Mouse (Mus musculus) forebrain, embryonic 11.5 days (tissue): ENCODE results near the gene Tmem108. TPM values are rescaled to one million over a fixed set of nuclear protein-coding genes. Genes with fewer than 3 reads are reported as not detected.

Source experiments
- ATAC-seq: fragments of 200-750 bp; cut with Nextera tagmentation; replicated peaks from 2 replicates; pipeline ENCODE4 v1.8.0; 2017; ENCODE audit warnings: moderate TSS enrichment; ENCODE audit not compliant: low FRiP score
- DNase-seq: peaks from one replicate; pipeline ENCODE4 v3.0.0-alpha.2; 2017; ENCODE audit warnings: low spot score
- H3K27ac ChIP-seq: fragments of 300-500 bp; sonication (generic); 2 replicates; pipeline ENCODE4 v1.5.1; 2014; ENCODE audit warnings: low read depth, low read length
- H3K27me3 ChIP-seq: fragments of 300-500 bp; sonication (generic); 2 replicates; pipeline ENCODE4 v1.6.1; 2014; ENCODE audit warnings: mild to moderate bottlenecking, low read length, mixed read lengths; ENCODE audit not compliant: control insufficient read depth, insufficient read depth
- H3K36me3 ChIP-seq: fragments of 300-500 bp; sonication (generic); 2 replicates; pipeline ENCODE4 v1.6.1; 2014; ENCODE audit warnings: mild to moderate bottlenecking, low read length, moderate library complexity, mixed read lengths; ENCODE audit not compliant: control insufficient read depth, insufficient read depth
- H3K4me1 ChIP-seq: fragments of 300-500 bp; sonication (generic); replicated peaks from 2 replicates; pipeline ENCODE4 v1.6.1; 2014; ENCODE audit warnings: low read length, mixed read lengths; ENCODE audit not compliant: control insufficient read depth, insufficient read depth
- H3K4me2 ChIP-seq: fragments of 300-500 bp; sonication (generic); 2 replicates; pipeline ENCODE4 v1.6.1; 2014; ENCODE audit warnings: low read depth, mild to moderate bottlenecking, low read length, moderate library complexity, mixed read lengths; ENCODE audit not compliant: severe bottlenecking
- H3K4me3 ChIP-seq: fragments of 300-500 bp; sonication (generic); 2 replicates; pipeline ENCODE4 v1.5.1; 2014; ENCODE audit warnings: low read depth, low read length
- H3K9ac ChIP-seq: fragments of 300-500 bp; sonication (generic); 2 replicates; pipeline ENCODE4 v1.6.1; 2014; ENCODE audit warnings: low read length
- H3K9me3 ChIP-seq: fragments of 300-500 bp; sonication (generic); 2 replicates; pipeline ENCODE4 v1.6.1; 2016; ENCODE audit warnings: low read length, mixed read lengths; ENCODE audit not compliant: control insufficient read depth
- WGBS: fragments of 180-500 bp; shearing (Covaris S2); extraction: QIAGEN DNeasy Blood & Tissue Kit; methylation state at CpG from one replicate; pipeline ENCODE4 v1.1.7; 2014; 5-methylcytosine and 5-hydroxymethylcytosine counted together
- polyA plus RNA-seq: library from polyadenylated mRNA; unstranded; fragments of >200 nt; fragmentation: Nextera tagmentation; extraction: Ambion mirVana; gene quantifications from 2 replicates; pipeline ENCODE4 v1.2.1, GENCODE M21; 2014

Tmem108 gene
- polyA plus RNA-seq, 1 experiment from 2014 or later: 27.2 TPM

DNA sequence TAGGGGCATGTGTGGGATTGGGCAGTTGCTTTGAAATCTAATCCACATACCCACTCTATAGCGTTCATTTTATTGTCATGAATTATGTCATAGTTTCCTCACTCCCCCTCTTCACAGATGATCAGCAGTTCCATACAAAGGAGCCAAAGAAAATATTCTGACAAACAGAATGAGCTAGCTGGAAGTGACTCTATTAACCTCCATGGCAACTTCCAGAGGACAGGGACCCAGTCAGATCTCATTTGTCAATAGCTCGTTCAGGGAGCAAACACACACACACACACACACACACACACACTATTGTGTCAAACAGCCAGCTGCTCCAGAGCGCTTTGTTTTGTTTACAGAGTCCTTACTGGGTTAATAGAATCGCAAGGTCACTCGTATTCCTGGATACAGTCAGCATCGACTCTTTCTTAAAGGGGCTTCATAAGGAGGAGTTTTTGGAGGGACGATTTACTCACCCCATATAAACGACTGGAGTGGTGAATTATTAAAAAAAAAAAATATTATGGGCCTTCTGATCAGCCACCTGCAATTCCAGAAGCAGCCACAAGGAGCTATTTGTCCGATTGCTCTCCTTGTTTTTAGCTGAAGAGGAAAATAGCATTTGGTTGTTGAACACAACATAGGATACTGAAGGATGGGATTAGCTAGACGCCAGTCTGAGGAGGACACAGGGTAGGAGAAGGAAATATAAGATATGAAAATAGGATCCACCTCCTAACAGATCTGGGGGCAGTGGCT, 197.6 kb downstream of the Tmem108 start:
- no peak for DNase-seq
- Histone ChIP-seq H3K4me2 (no peak overlapping the region), H3K4me3 (no peak overlapping the region), H3K4me1 (no peaks in the 10 kb centered on the region; the same call in 1 of the 2 replicates), H3K27me3 (no peaks in the 10 kb centered on the region), H3K9ac (no peak overlapping the region), H3K27ac (no peak overlapping the region), H3K36me3 (no peaks in the 10 kb centered on the region), H3K9me3 (no peaks in the 10 kb centered on the region)
- peak; percentile 40; the same call in 1 of the 2 replicates for ATAC-seq
- WGBS: 44% methylated on average over 10 of the region's 10 CpGs

DNA sequence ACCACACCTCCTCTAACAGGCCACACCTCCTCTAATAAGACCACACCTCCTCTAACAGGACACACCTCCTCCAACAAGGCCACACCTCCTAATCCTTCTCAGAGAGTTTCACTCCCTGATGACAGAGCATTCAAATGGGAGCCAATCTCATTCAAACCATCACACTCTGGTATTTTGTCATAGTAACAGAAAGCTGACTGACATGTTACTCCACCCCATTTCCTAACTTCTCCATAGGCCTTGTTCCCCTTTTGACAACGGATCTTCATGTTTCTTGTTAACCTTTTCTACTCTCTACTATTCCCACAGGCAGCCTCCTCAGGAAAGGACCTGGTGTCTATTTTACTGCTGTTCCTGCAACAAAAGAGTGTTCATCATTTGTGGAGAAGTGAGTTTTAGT, 199.6 kb downstream of the Tmem108 start:
- ATAC-seq (no peak), DNase-seq (no peak)
- Histone ChIP-seq H3K9me3 (no peaks in the 10 kb centered on the region), H3K4me2 (no peak overlapping the region), H3K9ac (no peak overlapping the region), H3K36me3 (no peaks in the 10 kb centered on the region), H3K27me3 (no peaks in the 10 kb centered on the region), H3K4me3 (no peak overlapping the region), H3K4me1 (peaks cover 3% of the 10 kb centered on the region; the same call in 1 of the 2 replicates), H3K27ac (no peak overlapping the region)
- 80% methylated on average over 1 of the region's 1 CpGs for WGBS

DNA sequence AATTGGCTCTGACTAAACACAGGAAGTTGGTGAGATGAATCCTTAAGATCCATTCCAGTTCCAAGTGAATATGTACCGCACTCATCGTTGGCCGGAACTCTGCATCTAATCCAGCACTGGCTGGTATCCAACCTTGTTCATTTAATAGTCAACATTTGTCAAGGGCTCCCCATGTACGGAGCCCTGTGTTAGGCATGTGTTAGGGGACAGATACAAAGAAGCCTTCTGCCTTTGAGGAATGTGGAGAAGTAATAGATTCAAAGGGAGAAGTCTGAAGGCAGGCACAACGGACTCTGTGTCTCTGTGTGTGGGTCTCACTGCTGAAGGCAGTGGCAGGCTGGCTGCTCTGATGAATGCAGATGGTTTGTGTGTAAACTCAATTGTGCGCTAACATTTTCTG, 202.9 kb downstream of the Tmem108 start:
- H3K4me3 ChIP-seq: no peak overlapping the region
- no peaks in the 10 kb centered on the region for H3K9me3 ChIP-seq
- ATAC-seq (no peak), DNase-seq (no peak)
- H3K9ac ChIP-seq: no peak overlapping the region
- no peaks in the 10 kb centered on the region for H3K36me3 ChIP-seq
- WGBS: 66% methylated on average over 6 of the region's 6 CpGs
- H3K4me1 ChIP-seq: peaks cover 9% of the 10 kb centered on the region; the same call in 1 of the 2 replicates
- peaks cover 12% of the 10 kb centered on the region for H3K27me3 ChIP-seq
- no peak overlapping the region for H3K27ac ChIP-seq
- no peak overlapping the region for H3K4me2 ChIP-seq

DNA sequence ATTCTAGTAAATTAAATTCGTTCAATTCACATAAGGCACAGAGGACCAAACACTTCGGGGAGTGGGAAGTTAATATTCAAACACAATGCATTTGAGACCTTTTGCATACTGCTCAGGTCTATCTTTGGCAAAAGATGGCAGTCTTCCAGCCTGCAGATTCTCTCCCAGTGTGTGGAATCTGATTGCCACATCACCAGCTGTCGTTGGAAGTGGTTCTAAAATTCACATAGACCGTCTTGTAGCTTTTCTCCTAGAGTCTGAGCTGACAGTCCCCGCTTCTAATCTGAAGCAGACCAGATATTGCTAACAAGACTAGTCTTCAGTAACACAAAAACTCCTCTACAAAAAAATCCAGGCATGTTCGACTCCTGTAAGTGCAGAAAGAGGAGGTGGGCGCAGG, 203.4 kb downstream of the Tmem108 start:
- Histone ChIP-seq H3K4me3 (no peak overlapping the region), H3K27ac (no peak overlapping the region), H3K9me3 (no peaks in the 10 kb centered on the region), H3K4me2 (no peak overlapping the region), H3K9ac (no peak overlapping the region), H3K36me3 (no peaks in the 10 kb centered on the region), H3K4me1 (peaks cover 9% of the 10 kb centered on the region; the same call in 1 of the 2 replicates), H3K27me3 (peaks cover 13% of the 10 kb centered on the region)
- 87% methylated on average over 7 of the region's 7 CpGs for WGBS
- ATAC-seq (no peak), DNase-seq (no peak)

DNA sequence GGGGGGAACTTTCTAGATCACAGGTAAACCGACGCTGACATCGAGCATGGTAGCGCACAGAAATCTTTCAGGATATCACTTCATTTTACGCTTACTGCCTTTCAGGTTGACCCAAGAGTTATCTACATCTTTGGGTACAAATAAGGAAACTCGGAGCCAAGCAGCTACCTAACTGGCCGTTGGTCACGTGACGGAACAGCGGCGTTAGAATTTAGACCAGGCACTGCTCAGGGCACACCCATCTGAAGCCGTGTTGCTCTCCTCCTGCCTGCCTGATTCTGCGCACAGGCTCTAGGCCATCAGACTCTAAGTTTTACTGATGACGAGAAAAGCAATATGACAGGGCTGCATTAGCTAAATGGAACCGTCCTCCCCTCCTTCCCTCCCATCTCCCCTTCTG, 204.6 kb downstream of the Tmem108 start:
- no peaks in the 10 kb centered on the region for H3K9me3 ChIP-seq
- H3K9ac ChIP-seq: no peak overlapping the region
- peaks cover 24% of the 10 kb centered on the region for H3K27me3 ChIP-seq
- no peak overlapping the region for H3K4me3 ChIP-seq
- WGBS: 89% methylated on average over 15 of the region's 15 CpGs
- no peak for DNase-seq
- ATAC-seq: no peak
- H3K4me1 ChIP-seq: peaks cover 9% of the 10 kb centered on the region; the same call in 1 of the 2 replicates
- H3K4me2 ChIP-seq: no peak overlapping the region
- no peak overlapping the region for H3K27ac ChIP-seq
- no peaks in the 10 kb centered on the region for H3K36me3 ChIP-seq

DNA sequence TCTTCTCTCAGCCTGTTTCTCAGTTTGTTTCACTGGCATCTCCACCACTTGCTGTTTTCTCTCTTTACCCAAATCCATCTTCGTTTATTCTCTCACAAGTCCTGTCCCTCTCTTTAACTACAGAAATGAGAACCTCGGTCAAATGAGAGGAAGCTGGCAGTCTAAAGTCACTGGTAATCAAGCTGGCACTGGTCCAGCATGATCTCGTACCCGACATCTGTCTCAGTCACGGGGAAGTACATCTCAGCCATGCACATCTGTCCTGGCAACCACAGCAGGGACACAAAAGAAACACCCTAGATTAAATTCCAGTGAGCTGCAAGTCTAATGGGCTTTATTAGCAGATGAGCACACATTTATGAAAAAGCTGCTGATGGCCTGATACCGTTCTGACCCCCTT, 206.3 kb downstream of the Tmem108 start:
- Histone ChIP-seq H3K36me3 (no peaks in the 10 kb centered on the region), H3K9me3 (no peaks in the 10 kb centered on the region), H3K4me2 (no peak overlapping the region), H3K27me3 (peaks cover 28% of the 10 kb centered on the region), H3K4me1 (peaks cover 21% of the 10 kb centered on the region; the same call in 1 of the 2 replicates), H3K27ac (no peak overlapping the region), H3K9ac (no peak overlapping the region), H3K4me3 (no peak overlapping the region)
- 77% methylated on average over 6 of the region's 6 CpGs for WGBS
- ATAC-seq (no peak), DNase-seq (no peak)

DNA sequence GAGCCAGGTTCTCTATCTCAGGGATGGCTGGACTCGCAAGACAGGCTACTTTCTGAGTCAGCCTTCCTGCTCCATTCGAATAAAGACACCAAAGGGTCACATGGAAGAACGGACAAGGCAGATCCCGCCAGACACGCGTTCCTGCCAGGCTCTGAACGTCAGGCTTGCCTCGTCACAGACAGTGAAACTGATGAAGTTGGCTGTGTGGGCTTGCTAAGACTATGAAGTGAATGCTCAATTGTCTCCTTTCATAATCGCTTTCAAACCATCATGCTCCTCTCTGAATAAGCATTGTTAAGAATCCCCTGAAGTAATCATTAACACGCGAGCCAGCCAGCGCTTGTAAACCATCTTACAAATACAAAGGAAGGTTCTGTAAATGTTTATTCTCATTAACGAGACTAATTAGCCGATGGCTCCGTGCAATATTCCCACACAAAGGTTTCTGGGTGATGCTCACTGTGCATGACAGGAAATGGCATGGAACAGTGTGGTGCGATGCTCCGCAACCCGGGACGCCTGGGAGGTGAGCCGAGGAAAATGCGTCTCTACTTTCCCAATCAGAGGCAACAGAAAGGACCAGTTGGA, 210.9 kb downstream of the Tmem108 start:
- WGBS: 18% methylated on average over 21 of the region's 21 CpGs
- DNase-seq (peak; percentile 65), ATAC-seq (peak; percentile 55)
- Histone ChIP-seq H3K4me2 (peak overlapping the region; percentile 29; the same call in 1 of the 2 replicates), H3K4me3 (no peak overlapping the region), H3K27ac (peak overlapping the region; percentile 21; the same call in 1 of the 2 replicates), H3K27me3 (peaks cover 53% of the 10 kb centered on the region), H3K4me1 (peaks cover 20% of the 10 kb centered on the region; the same call in 1 of the 2 replicates), H3K9me3 (no peaks in the 10 kb centered on the region), H3K9ac (no peak overlapping the region), H3K36me3 (no peaks in the 10 kb centered on the region)

DNA sequence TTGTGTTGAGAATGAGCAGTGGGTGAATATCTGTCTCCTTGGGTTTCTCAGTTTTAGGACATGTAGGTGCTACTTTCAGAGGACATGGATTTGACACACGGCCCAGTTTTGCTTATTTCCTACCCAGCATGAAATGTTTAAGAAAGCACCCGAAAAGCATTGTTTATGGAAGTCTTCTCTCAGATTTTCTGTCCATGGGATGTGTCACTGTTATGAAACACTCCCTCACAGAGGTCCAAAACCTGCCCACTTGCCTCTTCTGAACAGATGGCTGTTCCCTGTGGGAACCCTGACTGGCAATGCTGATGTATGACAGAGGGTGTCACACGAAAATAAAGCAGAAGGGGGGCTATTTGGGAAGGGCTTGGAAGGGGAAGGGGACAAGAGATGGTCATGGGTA, 212.5 kb downstream of the Tmem108 start:
- Histone ChIP-seq H3K4me2 (no peak overlapping the region), H3K9ac (no peak overlapping the region), H3K27me3 (peaks cover 45% of the 10 kb centered on the region), H3K27ac (no peak overlapping the region), H3K4me3 (no peak overlapping the region), H3K9me3 (no peaks in the 10 kb centered on the region), H3K4me1 (peaks cover 18% of the 10 kb centered on the region; the same call in 1 of the 2 replicates), H3K36me3 (no peaks in the 10 kb centered on the region)
- ATAC-seq: no peak
- WGBS: 81% methylated on average over 3 of the region's 3 CpGs
- DNase-seq: no peak
